Mouse (Mus musculus): Measurements from ENCODE around the gene Nop53.

The Nop53 gene

GRCm38 (mm10) chr7:15945721-15946536 is at the start of gene Nop53:
Gene Nop53, minus strand, starts transcription at chr7:15946074.
- peak; percentile 92 for DNase-seq (ENCODE audit: low spot score)

- DNase-seq (ENCODE audit: low spot score) = no peak
Measured at GRCm38 (mm10) chr7:15993789-15994188, 47.9 kb upstream of the Nop53 start.

GRCm38 (mm10) chr7:15993152-15993551 is 47.3 kb upstream of the Nop53 start:
- DNase-seq (ENCODE audit: low spot score) = no peak

- DNase-seq (ENCODE audit: low spot score) = no peak
Measured at GRCm38 (mm10) chr7:15991764-15992163, 45.9 kb upstream of the Nop53 start.

GRCm38 (mm10) chr7:15987661-15988356 is 41.9 kb upstream of the Nop53 start:
- no peak for DNase-seq (ENCODE audit: low spot score)

- DNase-seq (ENCODE audit: low spot score) = no peak
Measured at GRCm38 (mm10) chr7:15982729-15983407, 37.0 kb upstream of the Nop53 start.

GRCm38 (mm10) chr7:15981538-15981937 is 35.7 kb upstream of the Nop53 start:
- DNase-seq (ENCODE audit: low spot score) = peak; percentile 79

- peak; percentile 58 for DNase-seq (ENCODE audit: low spot score)
Measured at GRCm38 (mm10) chr7:15980246-15980645, 34.4 kb upstream of the Nop53 start.

- peak; percentile 61 for DNase-seq (ENCODE audit: low spot score)
Measured at GRCm38 (mm10) chr7:15975904-15976303, 30.0 kb upstream of the Nop53 start.

GRCm38 (mm10) chr7:15975451-15975850 is 29.6 kb upstream of the Nop53 start:
- no peak for DNase-seq (ENCODE audit: low spot score)

- DNase-seq (ENCODE audit: low spot score) = peak; percentile 61
Measured at GRCm38 (mm10) chr7:15974712-15975111, 28.8 kb upstream of the Nop53 start.

GRCm38 (mm10) chr7:15972247-15972646 is 26.4 kb upstream of the Nop53 start:
- DNase-seq (ENCODE audit: low spot score) = no peak

GRCm38 (mm10) chr7:15969674-15970073 is 23.8 kb upstream of the Nop53 start:
- DNase-seq (ENCODE audit: low spot score) = no peak

- DNase-seq (ENCODE audit: low spot score) = no peak
Measured at GRCm38 (mm10) chr7:15968322-15968721, 22.4 kb upstream of the Nop53 start.

- peak; percentile 77 for DNase-seq (ENCODE audit: low spot score)
Measured at GRCm38 (mm10) chr7:15967312-15967711, 21.4 kb upstream of the Nop53 start, which contains the start of gene Ehd2. Gene Ehd2, minus strand, starts transcription at chr7:15967567.

- no peak for DNase-seq (ENCODE audit: low spot score)
Measured at GRCm38 (mm10) chr7:15966489-15966888, 20.6 kb upstream of the Nop53 start.

GRCm38 (mm10) chr7:15963798-15964652 is 18.2 kb upstream of the Nop53 start:
- DNase-seq (ENCODE audit: low spot score) = no peak

- DNase-seq (ENCODE audit: low spot score) = peak; percentile 73
Measured at GRCm38 (mm10) chr7:15962311-15963288, 16.7 kb upstream of the Nop53 start.

GRCm38 (mm10) chr7:15961798-15962197 is 15.9 kb upstream of the Nop53 start:
- DNase-seq (ENCODE audit: low spot score) = no peak

GRCm38 (mm10) chr7:15961239-15961638 is 15.4 kb upstream of the Nop53 start:
- DNase-seq (ENCODE audit: low spot score) = no peak

Measured in testis, postnatal 14 days (tissue).